Mouse (Mus musculus) lung, postnatal 0 days (tissue): ENCODE data around the gene Krt78. TPM values are rescaled to one million over a fixed set of nuclear protein-coding genes. Genes with fewer than 3 reads are reported as not detected.
A peak's percentile ranks its signal among the peaks of the same experiment; 100 is the strongest.

Source experiments
- ATAC-seq: fragments of 200-750 bp; cut with Nextera tagmentation; 2 replicates; pipeline ENCODE4 v1.8.0; 2017; ENCODE audit warnings: moderate library complexity
- DNase-seq: peaks from one replicate; pipeline ENCODE4 v3.0.0-alpha.2; 2016; ENCODE audit warnings: low spot score
- H3K27ac ChIP-seq: fragments of 300-500 bp; sonication (generic); 2 replicates; pipeline ENCODE4 v1.5.1; 2014; ENCODE audit warnings: antibody characterized with exemption, mild to moderate bottlenecking, low read length, mixed read lengths
- H3K27me3 ChIP-seq: fragments of 300-500 bp; sonication (generic); replicated peaks from 2 replicates; pipeline ENCODE4 v1.6.1; 2014; ENCODE audit warnings: low read length, mixed read lengths; ENCODE audit not compliant: insufficient read depth
- H3K36me3 ChIP-seq: fragments of 300-500 bp; sonication (generic); 2 replicates; pipeline ENCODE4 v1.6.1; 2014; ENCODE audit warnings: low read length, mixed read lengths; ENCODE audit not compliant: insufficient read depth
- H3K4me1 ChIP-seq: fragments of 300-500 bp; sonication (generic); 2 replicates; pipeline ENCODE4 v1.6.1; 2014; ENCODE audit warnings: antibody characterized with exemption, low read depth, low read length, mixed read lengths; ENCODE audit not compliant: insufficient read depth
- H3K4me2 ChIP-seq: fragments of 300-500 bp; sonication (generic); replicated peaks from 2 replicates; pipeline ENCODE4 v1.6.1; 2014; ENCODE audit warnings: low read depth, mild to moderate bottlenecking, low read length, moderate library complexity, mixed read lengths
- H3K4me3 ChIP-seq: fragments of 300-500 bp; sonication (generic); 2 replicates; pipeline ENCODE4 v1.5.1; 2014; ENCODE audit warnings: low read depth, low read length
- H3K9ac ChIP-seq: fragments of 300-500 bp; sonication (generic); replicated peaks from 2 replicates; pipeline ENCODE4 v1.6.1; 2014; ENCODE audit warnings: low read depth, mild to moderate bottlenecking
- H3K9me3 ChIP-seq: fragments of 300-500 bp; sonication (generic); 2 replicates; pipeline ENCODE4 v1.6.1; 2016; ENCODE audit warnings: low read length, mixed read lengths
- CTCF ChIP-seq: IDR thresholded peaks from 2 replicates; pipeline ENCODE4 v1.5.1; 2016; ENCODE audit warnings: antibody characterized with exemption, mild to moderate bottlenecking
- EP300 ChIP-seq: IDR thresholded peaks from 2 replicates; pipeline ENCODE4 v1.6.1; 2016; ENCODE audit warnings: antibody characterized with exemption, mild to moderate bottlenecking, control low read depth
- WGBS: fragments of 180-500 bp; shearing (Covaris S2); extraction: QIAGEN DNeasy Blood & Tissue Kit; methylation state at CpG from one replicate; pipeline ENCODE4 v1.1.7; 2014; 5-methylcytosine and 5-hydroxymethylcytosine counted together
- polyA plus RNA-seq: library from polyadenylated mRNA; unstranded; fragments of >200 nt; fragmentation: Nextera tagmentation; extraction: Ambion mirVana; gene quantifications from 2 replicates; pipeline ENCODE4 v1.2.1, GENCODE M21; 2015

Krt78 gene
- polyA plus RNA-seq, 1 experiment from 2014 or later = 0.08 TPM

DNA sequence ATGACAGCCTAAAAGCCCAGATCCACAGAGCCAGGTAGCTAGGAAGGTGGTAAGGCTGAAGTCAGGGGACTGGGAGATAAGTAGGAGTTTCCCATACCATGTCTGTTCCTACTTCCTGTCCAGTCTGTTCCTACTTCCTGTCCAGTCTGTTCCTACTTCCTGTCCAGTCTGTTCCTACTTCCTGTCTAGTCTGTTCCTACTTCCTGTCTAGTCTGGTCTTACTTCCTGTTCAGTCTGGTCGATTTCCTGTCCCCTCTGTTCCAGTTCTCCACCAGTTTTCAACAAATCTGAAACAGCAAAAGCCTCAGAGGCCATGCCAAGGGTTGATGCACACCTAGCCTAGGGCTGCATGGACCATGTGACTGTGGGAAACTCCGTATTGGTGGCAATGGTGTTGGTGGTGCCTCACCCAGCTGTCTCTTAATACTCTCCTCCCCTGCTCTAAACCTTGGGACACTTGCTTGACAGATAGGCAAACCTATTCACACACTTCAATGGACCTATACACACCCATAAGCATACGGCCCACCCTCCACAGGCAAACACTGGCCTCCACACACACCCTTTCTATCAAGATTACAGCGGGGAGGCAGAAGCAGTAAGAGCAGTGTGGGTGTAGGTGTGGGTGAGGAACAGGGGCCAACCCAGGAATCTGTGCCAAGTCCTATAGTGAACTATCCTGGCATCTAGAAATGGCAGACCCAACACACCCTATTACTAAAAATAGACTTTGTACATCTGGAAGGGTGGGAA, 41.6 kb upstream of the Krt78 start:
- no peak for TF ChIP-seq CTCF
- TF ChIP-seq EP300 = peak; percentile 36; the same call in 1 of the 2 replicates
- no peaks in the 10 kb centered on the region for H3K4me1 ChIP-seq
- DNase-seq = no peak
- peak; percentile 26; the same call in 1 of the 2 replicates for ATAC-seq
- no peak overlapping the region for H3K27ac ChIP-seq
- H3K9ac ChIP-seq = no peak overlapping the region
- H3K36me3 ChIP-seq = no peaks in the 10 kb centered on the region
- no peak overlapping the region for H3K4me2 ChIP-seq
- H3K4me3 ChIP-seq = no peak overlapping the region
- H3K27me3 ChIP-seq = no peaks in the 10 kb centered on the region
- WGBS = 70% methylated on average over 4 of the region's 4 CpGs
- H3K9me3 ChIP-seq = no peaks in the 10 kb centered on the region

DNA sequence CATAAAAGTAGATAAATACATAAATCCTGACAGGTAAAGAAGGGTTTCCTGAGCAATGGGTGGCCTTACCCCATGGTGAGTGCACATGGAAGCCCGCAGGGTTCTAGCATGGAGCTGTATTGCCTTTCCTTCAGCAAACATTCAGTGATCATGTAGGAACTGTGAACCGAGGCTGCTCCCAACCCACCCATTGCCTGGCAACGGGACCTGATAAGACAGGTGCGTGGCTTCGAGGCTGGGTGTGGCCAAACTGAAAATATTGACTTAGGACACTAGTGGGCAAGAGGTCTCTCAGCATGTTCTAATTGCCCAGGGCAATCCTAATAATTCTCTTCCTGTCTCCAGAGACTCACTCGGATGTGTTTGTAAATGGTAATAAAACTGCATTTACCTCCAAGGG, 40.3 kb upstream of the Krt78 start:
- no peaks in the 10 kb centered on the region for H3K4me1 ChIP-seq
- no peak overlapping the region for H3K4me2 ChIP-seq
- H3K27me3 ChIP-seq = no peaks in the 10 kb centered on the region
- TF ChIP-seq EP300 (no peak), CTCF (no peak)
- no peaks in the 10 kb centered on the region for H3K36me3 ChIP-seq
- no peak overlapping the region for H3K27ac ChIP-seq
- 61% methylated on average over 6 of the region's 6 CpGs for WGBS
- no peaks in the 10 kb centered on the region for H3K9me3 ChIP-seq
- no peak for ATAC-seq
- no peak for DNase-seq
- no peak overlapping the region for H3K9ac ChIP-seq
- no peak overlapping the region for H3K4me3 ChIP-seq

DNA sequence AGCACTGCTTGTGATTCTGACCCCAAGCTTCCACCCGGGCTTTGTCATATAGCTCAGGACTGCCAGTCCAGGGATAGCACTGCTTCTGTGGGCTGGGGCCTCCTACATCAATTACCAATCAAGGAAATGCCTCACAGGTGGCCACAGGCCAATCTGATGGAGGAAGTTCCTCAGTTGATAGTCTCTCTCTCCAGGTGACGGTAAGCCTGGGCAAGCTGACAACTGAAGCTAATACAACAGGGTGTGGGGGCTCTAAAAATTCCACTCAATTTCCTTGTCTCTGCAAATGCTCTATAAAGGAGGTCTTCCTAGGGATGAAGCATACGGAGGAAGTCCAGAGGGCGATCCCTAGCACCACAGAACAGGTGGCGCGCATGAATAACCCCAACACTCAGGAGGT, 36.9 kb upstream of the Krt78 start:
- WGBS = 83% methylated on average over 6 of the region's 6 CpGs
- no peaks in the 10 kb centered on the region for H3K27me3 ChIP-seq
- no peak overlapping the region for H3K9ac ChIP-seq
- no peaks in the 10 kb centered on the region for H3K36me3 ChIP-seq
- H3K27ac ChIP-seq = no peak overlapping the region
- DNase-seq = no peak
- H3K4me2 ChIP-seq = no peak overlapping the region
- no peaks in the 10 kb centered on the region for H3K9me3 ChIP-seq
- H3K4me1 ChIP-seq = no peaks in the 10 kb centered on the region
- no peak overlapping the region for H3K4me3 ChIP-seq
- no peak for ATAC-seq
- no peak for TF ChIP-seq CTCF
- TF ChIP-seq EP300 = no peak

DNA sequence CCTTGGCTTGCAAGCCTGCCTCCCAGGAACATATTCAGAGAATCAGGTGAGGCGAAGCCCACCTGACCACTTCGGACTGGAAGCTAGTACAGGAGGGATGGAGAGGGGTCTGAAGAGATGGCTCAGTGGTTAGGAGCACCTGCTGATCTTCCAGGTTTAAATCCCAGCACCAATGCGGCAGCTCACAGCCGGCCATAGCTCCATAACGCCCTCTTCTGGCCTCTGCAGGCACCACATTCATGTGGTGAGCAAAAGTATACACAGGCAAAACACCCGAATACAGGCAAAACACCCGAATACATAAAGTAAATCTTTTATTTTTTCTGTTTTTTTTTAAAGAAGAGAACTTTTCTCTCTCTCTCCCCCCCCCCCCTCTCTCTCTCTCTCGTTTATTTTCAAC, 34.6 kb upstream of the Krt78 start:
- peaks cover 3% of the 10 kb centered on the region; the same call in 1 of the 2 replicates for H3K4me1 ChIP-seq
- no peak overlapping the region for H3K4me2 ChIP-seq
- DNase-seq (no peak), ATAC-seq (no peak)
- no peaks in the 10 kb centered on the region for H3K36me3 ChIP-seq
- H3K9me3 ChIP-seq = no peaks in the 10 kb centered on the region
- H3K27me3 ChIP-seq = no peaks in the 10 kb centered on the region
- no peak overlapping the region for H3K4me3 ChIP-seq
- H3K9ac ChIP-seq = no peak overlapping the region
- WGBS = 59% methylated on average over 8 of the region's 8 CpGs
- no peak overlapping the region for H3K27ac ChIP-seq
- TF ChIP-seq EP300 = no peak
- peak; percentile 47 for TF ChIP-seq CTCF

DNA sequence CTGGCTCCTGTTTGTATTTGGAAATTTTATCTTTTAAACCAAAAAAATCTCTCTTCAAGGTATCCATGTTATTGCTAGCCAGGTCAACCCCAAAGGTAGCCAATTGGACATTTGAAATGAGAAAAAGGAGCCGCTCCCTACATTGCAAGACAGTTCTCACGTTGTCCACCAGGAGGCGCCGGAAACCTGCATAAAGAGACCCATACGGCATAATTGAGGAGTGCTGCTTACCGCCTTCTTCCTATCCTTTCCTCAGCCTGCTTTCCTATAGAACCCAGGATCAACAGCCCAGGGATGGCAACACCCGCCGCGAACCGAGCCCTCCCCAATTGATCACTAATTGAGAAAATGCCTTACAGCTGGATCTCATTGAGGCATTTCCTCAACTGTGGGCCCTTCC, 34.0 kb upstream of the Krt78 start:
- no peak overlapping the region for H3K9ac ChIP-seq
- DNase-seq (peak; percentile 86), ATAC-seq (no peak; the same call in 1 of the 2 replicates)
- H3K27me3 ChIP-seq = no peaks in the 10 kb centered on the region
- no peak overlapping the region for H3K27ac ChIP-seq
- under 1% methylated on average over 10 of the region's 10 CpGs for WGBS
- H3K9me3 ChIP-seq = no peaks in the 10 kb centered on the region
- H3K4me3 ChIP-seq = no peak overlapping the region
- H3K36me3 ChIP-seq = no peaks in the 10 kb centered on the region
- no peak overlapping the region for H3K4me2 ChIP-seq
- 0 out of 2 replicates have a peak, but pooled peaks have one; percentile 14 for TF ChIP-seq EP300
- TF ChIP-seq CTCF = peak; percentile 95
- H3K4me1 ChIP-seq = peaks cover 4% of the 10 kb centered on the region; the same call in 1 of the 2 replicates

DNA sequence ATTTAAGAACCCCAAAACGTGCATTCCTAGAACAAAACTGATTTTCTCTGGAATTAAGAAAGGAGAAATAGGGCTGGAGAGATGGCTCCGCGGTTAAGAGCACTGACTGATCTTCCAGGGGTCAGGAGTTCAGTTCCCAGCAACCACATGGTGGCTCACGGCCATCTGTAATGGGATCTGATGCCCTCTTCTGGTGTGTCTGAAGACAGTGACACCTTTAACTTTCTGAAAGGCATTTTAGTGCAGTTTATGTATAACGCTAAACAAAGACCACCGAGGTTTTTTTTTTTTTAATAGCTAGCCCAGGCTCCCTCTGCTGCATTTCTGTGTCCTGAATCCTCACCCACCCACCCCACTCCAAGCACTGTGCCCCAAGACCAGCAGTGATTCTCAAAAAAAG, 30.7 kb upstream of the Krt78 start:
- H3K9ac ChIP-seq = no peak overlapping the region
- no peak for DNase-seq
- H3K36me3 ChIP-seq = no peaks in the 10 kb centered on the region
- no peak overlapping the region for H3K27ac ChIP-seq
- 6% methylated on average over 6 of the region's 6 CpGs for WGBS
- no peaks in the 10 kb centered on the region for H3K9me3 ChIP-seq
- H3K4me1 ChIP-seq = peaks cover 4% of the 10 kb centered on the region; the same call in 1 of the 2 replicates
- no peaks in the 10 kb centered on the region for H3K27me3 ChIP-seq
- TF ChIP-seq EP300 (no peak), CTCF (no peak)
- no peak for ATAC-seq
- no peak overlapping the region for H3K4me3 ChIP-seq
- H3K4me2 ChIP-seq = no peak overlapping the region
